Mouse (Mus musculus) erythroblast, embryonic 14.5 days (primary cell): ENCODE measurements around the gene Tmem204.

Experiments
- GATA1 ChIP-seq: IDR thresholded peaks from 2 replicates; pipeline ENCODE4 v1.6.1; 2012; ENCODE audit warnings: low read length, inconsistent platforms, mixed read lengths
- TAL1 ChIP-seq: IDR thresholded peaks from 3 replicates; pipeline ENCODE4 v1.6.1; 2012; ENCODE audit warnings: low read length, inconsistent platforms, mixed read lengths

DNA sequence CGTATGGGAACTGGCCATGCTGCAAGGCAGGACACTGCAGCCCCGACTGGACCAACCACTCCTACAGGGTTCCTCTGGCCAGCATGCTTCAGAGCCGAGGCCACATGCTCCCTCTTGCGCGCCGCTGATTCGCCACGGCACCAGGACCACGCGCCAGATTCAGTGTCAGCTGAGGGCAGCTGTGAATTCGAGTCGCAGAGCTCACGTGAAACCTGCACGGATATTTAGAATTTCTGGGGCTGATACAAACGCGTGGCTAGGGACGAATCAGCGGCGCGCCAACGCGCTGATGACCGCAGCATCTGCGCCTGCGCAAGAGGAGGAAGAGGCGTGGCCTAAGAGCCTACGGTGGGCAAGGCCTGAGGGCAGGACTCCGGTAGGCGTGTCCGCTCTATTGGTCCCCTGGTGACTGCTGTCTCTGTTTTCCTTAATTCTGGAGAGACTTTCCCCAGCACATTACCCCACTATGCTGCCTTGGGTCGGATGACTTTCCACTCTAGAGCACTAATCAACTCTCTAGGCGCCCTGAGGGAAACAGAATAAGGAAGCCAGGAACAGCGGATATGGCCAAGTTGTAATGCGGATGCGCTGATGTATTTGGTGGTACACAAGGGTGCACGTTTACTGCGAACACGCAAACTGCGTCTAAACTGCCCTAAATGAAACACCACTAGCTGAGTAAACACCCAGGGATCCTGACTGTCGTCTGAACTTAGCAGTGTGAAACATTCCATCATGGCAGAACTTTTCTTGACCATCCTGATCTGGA, 32.5 kb upstream of the Tmem204 start, which contains the start of gene Telo2:
- no peak for TF ChIP-seq GATA1
- TF ChIP-seq TAL1 = no peak
